ENCODE assay signal across 17 mouse cellular contexts in the genomic region with DNA sequence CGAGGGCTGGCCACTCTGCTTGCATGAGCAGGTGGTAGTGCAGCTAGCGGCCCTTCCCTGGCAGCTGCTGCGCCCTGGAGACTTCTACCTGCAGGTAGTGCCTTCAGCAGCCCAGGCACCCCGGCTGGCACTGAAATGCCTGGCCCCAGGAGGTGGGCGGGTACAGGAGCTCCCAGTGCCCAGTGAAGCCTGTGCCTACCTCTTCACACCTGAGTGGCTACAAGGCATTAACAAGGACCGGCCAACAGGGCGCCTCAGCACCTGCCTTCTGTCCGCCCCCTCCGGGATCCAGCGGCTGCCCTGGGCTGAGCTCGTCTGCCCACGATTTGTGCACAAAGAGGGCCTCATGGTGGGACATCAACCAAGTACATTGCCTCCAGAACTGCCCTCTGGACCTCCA. TPM values are rescaled to one million over a fixed set of nuclear protein-coding genes. Genes with fewer than 3 reads are reported as not detected.
DNase-seq lines count a peak whose midpoint lies in the region; ATAC-seq and TF ChIP-seq lines count a peak whose summit lies in the region.
"Had no signal": no experiment of that assay in that cellular context is flagged by ENCODE, and none has a peak within 500 bp of the region (broad histone marks: within the 10 kb centered on the region; RNA-seq: fewer than 3 reads in every experiment).

No protein-coding gene starts in this region.

- TF ChIP-seq RAD21 in MEL (IDR thresholded peaks at IDR 0.05; ENCODE audit: low read depth, low read length), result no peak

- no peak for TF ChIP-seq EP300 in liver, postnatal 0 days (IDR thresholded peaks at IDR 0.05; ENCODE audit: low read depth)
- TF ChIP-seq EP300 in MEL (IDR thresholded peaks at IDR 0.05; ENCODE audit: low read depth in 1 of 2, low read length in 2 of 2), result no peak

- TF ChIP-seq POLR2A in MEL (IDR thresholded peaks at IDR 0.05; ENCODE audit: control insufficient read depth in 1 of 2, insufficient read depth in 1 of 2, low read depth in 1 of 2, low read length in 2 of 2, poor library complexity in 1 of 2), result no peak

- H3K36me3 ChIP-seq in liver, postnatal 0 days (replicated peaks; ENCODE audit: insufficient read depth, low read length), result peaks cover 17% of the 10 kb centered on the region; the same call in 1 of the 2 replicates
- peaks cover 0 to 18% of the 10 kb centered on the region in 2 experiments; a peak in 2 of 4 replicates for H3K36me3 ChIP-seq in MEL (ENCODE audit: control insufficient read depth in 1 of 2, insufficient read depth in 2 of 2, low read length in 2 of 2)
- peaks cover 70% of the 10 kb centered on the region for H3K36me3 ChIP-seq in limb, embryonic 10.5 days

- DNase-seq in liver, postnatal 0 days, result peak; percentile 11
- no peak for DNase-seq in liver
- peak; percentile 2 for DNase-seq in MEL (ENCODE audit: low read depth, low spot score)
- peak; percentile 69 for DNase-seq in kidney, adult 18-20 months
- no peak for DNase-seq in limb, embryonic 10.5 days (ENCODE audit: low spot score)
- DNase-seq in urinary bladder, adult 2 months (ENCODE audit: low spot score), result no peak
- DNase-seq in layer of hippocampus, adult 11-12 months (ENCODE audit: low spot score), result no peak
- DNase-seq: gastrocnemius, postnatal 25 days; lung, adult 2 months had no signal

- WGBS in liver, postnatal 0 days (ENCODE audit: insufficient replicate concordance), result 84% methylated on average over 12 of the region's 12 CpGs
- WGBS in limb, embryonic 10.5 days, result 78% methylated on average over 12 of the region's 12 CpGs

- no peaks in the 10 kb centered on the region for H3K9me3 ChIP-seq in liver, postnatal 0 days (ENCODE audit: low read length)
- H3K9me3 ChIP-seq in MEL (replicated peaks; ENCODE audit: insufficient read depth, low read length), result no peaks in the 10 kb centered on the region
- H3K9me3 ChIP-seq in limb, embryonic 10.5 days (replicated peaks), result no peaks in the 10 kb centered on the region
- H3K9me3 ChIP-seq: megakaryocyte, embryonic 14.5 days; neural tube, embryonic 12.5 days had no signal

- H3K9ac ChIP-seq in liver, postnatal 0 days (replicated peaks), result no peak overlapping the region
- H3K9ac ChIP-seq in MEL (ENCODE audit: control insufficient read depth, low read depth, low read length, poor library complexity, severe bottlenecking), result no peak overlapping the region
- H3K9ac ChIP-seq: neural tube, embryonic 12.5 days had no signal

- no peak overlapping the region for H3K4me2 ChIP-seq in liver, postnatal 0 days (ENCODE audit: low read depth, low read length)
- H3K4me2 ChIP-seq: neural tube, embryonic 12.5 days had no signal

- H3K27ac ChIP-seq in liver, postnatal 0 days (ENCODE audit: low read depth), result no peak overlapping the region
- H3K27ac ChIP-seq in MEL (ENCODE audit: control insufficient read depth, low read depth, low read length), result no peak overlapping the region
- 0 out of 2 replicates have a peak overlapping the region, but pooled peaks have one; percentile 4 for H3K27ac ChIP-seq in limb, embryonic 10.5 days
- H3K27ac ChIP-seq: neural tube, embryonic 12.5 days had no signal

- TF ChIP-seq CTCF in liver, postnatal 0 days (IDR thresholded peaks at IDR 0.05; ENCODE audit: low read depth), result no peak
- TF ChIP-seq CTCF in MEL (IDR thresholded peaks at IDR 0.05 in 2 of 3, conservative IDR thresholded peaks at IDR 0.05 in 1 of 3; ENCODE audit: control insufficient read depth in 1 of 3, insufficient read depth in 1 of 3, low read depth in 2 of 3, low read length in 3 of 3, poor library complexity in 1 of 3, severe bottlenecking in 1 of 3), result no peak

- H3K4me1 ChIP-seq in liver, postnatal 0 days (ENCODE audit: insufficient read depth), result peaks cover 32% of the 10 kb centered on the region
- peaks cover 2 to 11% of the 10 kb centered on the region in 2 experiments; a peak in 3 of 4 replicates for H3K4me1 ChIP-seq in MEL (ENCODE audit: control insufficient read depth in 1 of 2, insufficient read depth in 2 of 2, low read length in 2 of 2)
- peaks cover 40% of the 10 kb centered on the region for H3K4me1 ChIP-seq in limb, embryonic 10.5 days

- H3K79me2 ChIP-seq in MEL (ENCODE audit: control insufficient read depth, insufficient read depth, low read length, poor library complexity), result no peaks in the 10 kb centered on the region; the same call in 1 of the 2 replicates

- no peak overlapping the region for H3K4me3 ChIP-seq in liver, postnatal 0 days (ENCODE audit: low read depth, low read length)
- H3K4me3 ChIP-seq in MEL (ENCODE audit: control insufficient read depth in 1 of 2, insufficient read depth in 1 of 2, low read depth in 2 of 2, low read length in 2 of 2), result no peak overlapping the region
- no peak overlapping the region for H3K4me3 ChIP-seq in limb, embryonic 10.5 days
- H3K4me3 ChIP-seq: megakaryocyte, embryonic 14.5 days; neural tube, embryonic 12.5 days had no signal

- no peak for ATAC-seq in liver, postnatal 0 days
- no peak for ATAC-seq in monocyte, adult 5-6 weeks (replicated peaks; ENCODE audit: insufficient number of reproducible peaks, low FRiP score, low TSS enrichment, poor library complexity, severe bottlenecking)
- ATAC-seq: forebrain, embryonic 14.5 days had no signal

- H3K27me3 ChIP-seq in liver, postnatal 0 days (ENCODE audit: insufficient read depth, low read length), result no peaks in the 10 kb centered on the region; the same call in 1 of the 2 replicates
- no peaks in the 10 kb centered on the region for H3K27me3 ChIP-seq in MEL (ENCODE audit: control insufficient read depth in 1 of 2, insufficient read depth in 2 of 2, low read length in 2 of 2)
- H3K27me3 ChIP-seq in limb, embryonic 10.5 days (ENCODE audit: low read depth, poor library complexity, severe bottlenecking), result 0 out of 2 replicates have a peak, but pooled peaks cover 4% of the 10 kb centered on the region
- H3K27me3 ChIP-seq: neural tube, embryonic 12.5 days had no signal

TF ChIP-seq in MEL, 35 proteins besides CTCF, POLR2A, EP300 and RAD21:
- TF ChIP-seq MAFK (IDR thresholded peaks at IDR 0.05; ENCODE audit: borderline replicate concordance, low read depth, low read length), result no peak
- TF ChIP-seq ZKSCAN1 (IDR thresholded peaks at IDR 0.05; ENCODE audit: low read depth, low read length), result no peak
- no peak for TF ChIP-seq ELF1 (IDR thresholded peaks at IDR 0.05; ENCODE audit: low read depth, low read length)
- no peak for TF ChIP-seq HCFC1 (IDR thresholded peaks at IDR 0.05; ENCODE audit: low read depth, low read length)
- no peak for TF ChIP-seq POLR2AphosphoS2 (IDR thresholded peaks at IDR 0.05; ENCODE audit: low read length)
- TF ChIP-seq TAL1 (IDR thresholded peaks at IDR 0.05; ENCODE audit: low read length), result no peak
- TF ChIP-seq NRF1 (IDR thresholded peaks at IDR 0.05; ENCODE audit: insufficient read depth, low read depth, low read length, poor library complexity, severe bottlenecking), result no peak
- TF ChIP-seq TBP (IDR thresholded peaks at IDR 0.05; ENCODE audit: low read depth, low read length), result no peak
- TF ChIP-seq BHLHE40 (IDR thresholded peaks at IDR 0.05; ENCODE audit: borderline replicate concordance, low read depth, low read length), result no peak
- no peak for TF ChIP-seq MYC (IDR thresholded peaks at IDR 0.05; ENCODE audit: low read depth, low read length)
- no peak for TF ChIP-seq GATA1 (IDR thresholded peaks at IDR 0.05; ENCODE audit: low read depth, low read length)
- TF ChIP-seq POLR2AphosphoS5 (IDR thresholded peaks at IDR 0.05; ENCODE audit: borderline replicate concordance, low read depth, low read length), result no peak
- no peak for TF ChIP-seq MEF2A (IDR thresholded peaks at IDR 0.05; ENCODE audit: extremely low read depth, insufficient replicate concordance, low read depth, low read length, poor library complexity, severe bottlenecking)
- no peak for TF ChIP-seq UBTF (IDR thresholded peaks at IDR 0.05; ENCODE audit: borderline replicate concordance, insufficient read depth, low read depth, low read length)
TF ChIP-seq in MEL: peak in this region for 0.

RNA-seq across cellular contexts. Expression of a gene that starts 4.2 kb away (rescaled TPM):
- polyA plus RNA-seq in liver, postnatal 0 days (2015; fragmentation: Nextera tagmentation; extraction: Ambion mirVana), result 5.8 and 7.2 TPM in 2 replicates
- 6.4 and 9.9 TPM in 2 replicates for total RNA-seq in MEL (2012; rRNA removed)
- 100 to 1,000 TPM in 1 of 2 experiments, 10 to 100 TPM in 1; 37.5 to 150 TPM for polyA plus RNA-seq in MEL (2012; ENCODE audit: insufficient read depth in 1 of 2, insufficient read length in 2 of 2, low read depth in 1 of 2, low replicate concordance in 2 of 2, missing spikeins in 1 of 2)
- polyA plus RNA-seq in limb, embryonic 10.5 days (2016; fragmentation: Nextera tagmentation; extraction: Ambion mirVana), result 190 and 236 TPM in 2 replicates
- polyA plus RNA-seq in urinary bladder, adult 2 months (2012; rRNA removed), result 44.4 and 53.8 TPM in 2 replicates
- total RNA-seq in monocyte, adult 5-6 weeks (2017), result 2.5 to 9.0 TPM (median 3.2 TPM) in 3 replicates

RNA-seq across cellular contexts. Expression of a gene that starts 26.7 kb away (rescaled TPM):
- 0.23 and 0.31 TPM in 2 replicates for polyA plus RNA-seq in liver, postnatal 0 days (2015; fragmentation: Nextera tagmentation; extraction: Ambion mirVana)
- total RNA-seq in MEL (2012; rRNA removed), result 0.39 and 0.46 TPM in 2 replicates
- 1 to 10 TPM in 1 of 2 experiments, not detected in 1; 3.6 TPM for polyA plus RNA-seq in MEL (2012; ENCODE audit: insufficient read depth in 1 of 2, insufficient read length in 2 of 2, low read depth in 1 of 2, low replicate concordance in 2 of 2, missing spikeins in 1 of 2)
- polyA plus RNA-seq in limb, embryonic 10.5 days (2016; fragmentation: Nextera tagmentation; extraction: Ambion mirVana), result 0.41 and 0.66 TPM in 2 replicates
- polyA plus RNA-seq in urinary bladder, adult 2 months (2012; rRNA removed), result 1.1 and 1.5 TPM in 2 replicates
- total RNA-seq in monocyte, adult 5-6 weeks (2017), result 0.97 TPM in 1 of 3 replicates, not detected in the others

RNA-seq across cellular contexts. Expression of a gene that starts 31.8 kb away (rescaled TPM):
- 8.8 and 9.0 TPM in 2 replicates for polyA plus RNA-seq in liver, postnatal 0 days (2015; fragmentation: Nextera tagmentation; extraction: Ambion mirVana)
- total RNA-seq in MEL (2012; rRNA removed), result 32.1 and 36.3 TPM in 2 replicates
- 10 to 100 TPM in 1 of 2 experiments, not detected in 1; 46.9 TPM for polyA plus RNA-seq in MEL (2012; ENCODE audit: insufficient read depth in 1 of 2, insufficient read length in 2 of 2, low read depth in 1 of 2, low replicate concordance in 2 of 2, missing spikeins in 1 of 2)
- polyA plus RNA-seq in limb, embryonic 10.5 days (2016; fragmentation: Nextera tagmentation; extraction: Ambion mirVana), result 45.6 and 51.1 TPM in 2 replicates
- polyA plus RNA-seq in urinary bladder, adult 2 months (2012; rRNA removed), result 105 and 107 TPM in 2 replicates
- 7.1 to 11.0 TPM (median 8.5 TPM) in 3 replicates for total RNA-seq in monocyte, adult 5-6 weeks (2017)

RNA-seq across cellular contexts. Expression of a gene that starts 53.5 kb away (rescaled TPM):
- polyA plus RNA-seq in liver, postnatal 0 days (2015; fragmentation: Nextera tagmentation; extraction: Ambion mirVana), result not detected in 2 replicates
- total RNA-seq in MEL (2012; rRNA removed), result not detected in 2 replicates
- polyA plus RNA-seq in MEL (2012; ENCODE audit: insufficient read depth in 1 of 2, insufficient read length in 2 of 2, low read depth in 1 of 2, low replicate concordance in 2 of 2, missing spikeins in 1 of 2), result not detected
- not detected in 2 replicates for polyA plus RNA-seq in limb, embryonic 10.5 days (2016; fragmentation: Nextera tagmentation; extraction: Ambion mirVana)
- polyA plus RNA-seq in urinary bladder, adult 2 months (2012; rRNA removed), result not detected in 2 replicates
- not detected in 3 replicates for total RNA-seq in monocyte, adult 5-6 weeks (2017)
- total RNA-seq: gastrocnemius, postnatal 25 days had no signal
- polyA plus RNA-seq: brain, embryonic 14.5 days; embryonic facial prominence, embryonic 14.5 days; forebrain, embryonic 14.5 days; heart, embryonic 16.5 days; large intestine, adult 2 months; lung, adult 2 months; neural tube, embryonic 12.5 days had no signal

Comparison
In these comparisons a context has a peak if more than half of its experiments do, and no peak if none do; other contexts are left out.
1. DNase-seq: peak in liver, postnatal 0 days (single experiment), MEL (single experiment) and kidney, adult 18-20 months (single experiment); none in liver (single experiment), limb, embryonic 10.5 days (single experiment), urinary bladder, adult 2 months (single experiment) and layer of hippocampus, adult 11-12 months (single experiment).